Mouse (Mus musculus): ENCODE measurements around the gene Ppp6r3. TPM values are rescaled to one million over a fixed set of nuclear protein-coding genes. Genes with fewer than 3 reads are reported as not detected.
A peak's percentile ranks its signal among the peaks of the same experiment; 100 is the strongest.

Gene Ppp6r3
- total RNA-seq, 2 experiments from 2014 or later: 82.7 to 88.5 TPM

DNA sequence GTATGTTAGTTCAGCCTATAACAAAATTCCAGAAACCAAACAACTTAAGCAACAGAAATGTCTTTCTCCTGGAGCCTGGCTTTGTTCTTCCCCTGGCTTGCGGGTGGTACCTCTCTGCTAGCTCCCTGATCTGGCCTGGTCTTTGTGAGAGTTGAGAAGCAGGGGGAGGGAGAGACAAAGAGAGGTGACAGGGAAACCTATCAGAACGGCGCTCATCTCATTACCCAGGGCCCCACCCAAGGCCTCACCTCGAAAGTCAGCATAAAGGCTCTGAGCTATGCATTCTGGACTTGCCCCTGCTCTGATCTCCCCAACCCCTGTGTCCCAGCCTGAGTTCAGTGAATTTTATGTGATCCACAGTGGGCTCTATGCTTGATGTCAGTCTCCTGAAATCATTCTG is 140.9 kb downstream of the Ppp6r3 start:
- H3K4me3 ChIP-seq: no peak overlapping the region
- TF ChIP-seq CTCF (conservative IDR thresholded peaks at IDR 0.05): no peak
- DNase-seq (ENCODE audit: low spot score in 2 of 2): no peak
- H3K27ac ChIP-seq: no peak overlapping the region

DNA sequence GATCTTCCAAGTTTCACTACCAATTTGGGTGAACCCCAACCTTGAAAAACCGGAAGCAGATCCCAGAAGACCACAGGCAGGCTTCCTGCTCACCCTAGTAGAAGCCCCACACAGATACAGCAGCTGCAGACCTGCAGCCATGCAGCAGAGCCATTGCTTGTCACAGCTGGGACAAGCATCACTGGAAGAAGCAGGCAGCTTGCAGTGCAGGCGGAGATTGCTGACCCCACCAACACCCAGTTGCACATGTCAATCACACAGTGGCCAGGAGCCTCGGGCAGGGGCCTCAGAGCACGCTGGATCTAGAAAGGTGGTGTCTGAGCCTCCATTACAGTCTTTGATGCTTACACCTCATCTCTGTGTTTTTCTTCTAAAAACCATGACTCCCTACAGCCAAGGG is 141.4 kb downstream of the Ppp6r3 start:
- H3K4me3 ChIP-seq: no peak overlapping the region
- H3K27ac ChIP-seq: no peak overlapping the region
- no peak for DNase-seq (ENCODE audit: low spot score in 2 of 2)
- no peak for TF ChIP-seq CTCF (conservative IDR thresholded peaks at IDR 0.05)

DNA sequence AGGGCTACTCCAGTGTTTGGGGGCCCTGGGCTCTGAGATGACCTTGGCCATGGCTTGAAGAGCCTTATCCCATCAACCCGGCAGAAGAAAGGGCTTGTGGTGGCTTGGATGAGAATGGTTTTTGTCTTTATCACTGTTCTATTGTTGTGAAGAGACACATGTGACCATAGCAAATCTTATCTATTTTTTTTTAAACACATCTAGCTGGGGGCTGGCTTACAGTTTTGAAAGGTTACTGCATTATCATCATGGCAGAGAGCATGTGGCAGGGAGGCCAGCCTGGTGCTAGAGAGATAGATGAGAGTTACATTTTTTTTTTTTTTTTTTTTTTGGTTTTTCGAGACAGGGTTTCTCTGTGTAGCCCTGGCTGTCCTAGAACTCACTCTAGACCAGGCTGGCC is 143.6 kb downstream of the Ppp6r3 start:
- no peak for DNase-seq (ENCODE audit: low spot score in 2 of 2)
- Histone ChIP-seq H3K4me3 (no peak overlapping the region), H3K27ac (no peak overlapping the region)
- no peak for TF ChIP-seq CTCF (conservative IDR thresholded peaks at IDR 0.05)

DNA sequence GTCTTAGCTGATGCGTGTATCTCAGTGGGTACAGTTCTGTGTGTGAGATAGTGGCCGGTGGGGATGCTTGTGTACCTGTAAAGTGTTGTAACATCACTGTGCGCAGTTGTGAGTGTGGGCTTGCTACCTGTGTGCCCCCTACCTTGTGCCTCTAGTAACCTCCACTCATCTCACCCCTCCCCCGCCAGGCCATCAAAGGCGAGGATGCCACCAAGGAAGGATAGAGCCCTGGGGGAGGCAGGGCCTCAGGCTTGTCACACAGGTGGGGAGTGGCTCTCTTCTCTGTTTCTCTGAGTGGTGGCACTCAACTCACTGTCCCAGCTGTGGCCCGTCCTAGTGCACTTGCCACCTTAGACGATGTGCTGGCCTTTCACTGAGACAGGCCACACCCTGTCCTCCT is 144.5 kb downstream of the Ppp6r3 start:
- DNase-seq (ENCODE audit: low spot score in 2 of 2): no peak
- H3K27ac ChIP-seq: no peak overlapping the region
- H3K4me3 ChIP-seq: no peak overlapping the region
- no peak for TF ChIP-seq CTCF (conservative IDR thresholded peaks at IDR 0.05)

DNA sequence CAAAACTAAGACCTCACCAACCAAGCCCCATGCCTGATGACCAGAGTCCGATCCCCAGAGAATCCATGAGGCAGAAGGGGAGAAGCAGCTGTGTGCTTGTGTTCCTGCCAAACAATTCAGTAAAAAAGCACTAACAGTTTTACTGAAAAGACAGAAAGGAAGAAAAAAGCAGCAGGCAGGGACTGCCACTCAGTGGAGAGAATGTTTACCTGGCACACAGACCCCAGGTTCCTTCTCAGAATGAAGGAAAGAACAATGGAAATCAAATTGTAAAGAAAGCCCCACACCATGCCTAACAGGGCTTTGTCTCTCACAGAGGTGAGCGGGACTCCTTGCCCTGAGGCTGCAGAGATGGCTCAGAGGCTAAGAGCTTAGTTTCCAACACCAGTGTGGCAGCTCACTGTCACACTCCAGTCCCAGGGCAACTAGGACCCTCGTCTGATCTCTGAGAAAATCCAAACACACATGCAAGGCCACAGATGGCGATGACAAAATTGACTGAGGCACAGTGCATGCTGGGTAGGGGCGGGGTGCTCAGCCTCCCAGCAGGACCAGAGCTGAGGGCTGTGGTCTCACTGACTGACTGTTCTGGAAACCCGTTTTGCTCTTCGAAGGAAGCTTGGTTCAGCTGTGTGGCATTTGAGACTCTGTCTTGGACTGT is 146.3 kb downstream of the Ppp6r3 start:
- H3K4me3 ChIP-seq: no peak overlapping the region
- no peak for DNase-seq (ENCODE audit: low spot score in 2 of 2)
- no peak overlapping the region for H3K27ac ChIP-seq
- peak; percentile 58 for TF ChIP-seq CTCF (conservative IDR thresholded peaks at IDR 0.05)

DNA sequence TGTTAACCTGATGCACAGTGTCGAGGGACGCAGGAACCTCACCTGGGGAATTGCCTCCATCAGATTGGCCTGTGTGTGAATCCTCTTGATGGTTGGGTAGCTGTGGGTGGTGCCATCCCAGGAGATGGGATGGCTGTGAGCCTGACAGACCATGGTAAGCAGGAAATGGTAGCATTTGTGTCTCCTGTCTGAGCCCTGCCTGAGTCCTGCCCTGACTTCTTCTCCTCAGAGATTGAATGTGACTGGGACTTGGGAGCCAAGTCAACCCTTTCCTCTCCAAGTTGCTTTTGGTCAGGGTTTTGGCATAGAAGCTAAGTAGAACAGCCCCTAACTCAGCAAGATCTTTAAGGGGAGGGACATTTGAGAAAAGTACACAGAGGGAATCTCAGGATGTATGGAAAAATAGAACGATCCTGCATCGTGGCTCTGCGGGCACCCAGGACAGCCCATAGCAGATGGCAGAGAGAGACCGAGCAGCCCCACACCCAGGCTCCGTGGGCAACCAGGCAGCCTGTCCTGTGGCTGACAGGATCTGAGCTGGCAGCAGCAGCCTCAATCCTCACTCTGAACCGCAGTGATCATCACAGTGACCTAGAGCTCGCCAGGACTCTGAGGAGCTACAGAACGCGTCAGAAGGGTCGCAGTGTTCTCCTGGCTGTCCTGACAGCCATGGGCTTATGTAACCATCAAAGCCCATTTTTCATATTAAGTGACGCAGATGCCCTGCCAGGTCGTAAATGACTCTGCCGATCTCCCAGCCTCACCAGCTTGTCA is 147.3 kb downstream of the Ppp6r3 start:
- H3K4me3 ChIP-seq: no peak overlapping the region
- DNase-seq (ENCODE audit: low spot score in 2 of 2): no peak
- H3K27ac ChIP-seq: peak overlapping the region; percentile 48
- no peak for TF ChIP-seq CTCF (conservative IDR thresholded peaks at IDR 0.05)

DNA sequence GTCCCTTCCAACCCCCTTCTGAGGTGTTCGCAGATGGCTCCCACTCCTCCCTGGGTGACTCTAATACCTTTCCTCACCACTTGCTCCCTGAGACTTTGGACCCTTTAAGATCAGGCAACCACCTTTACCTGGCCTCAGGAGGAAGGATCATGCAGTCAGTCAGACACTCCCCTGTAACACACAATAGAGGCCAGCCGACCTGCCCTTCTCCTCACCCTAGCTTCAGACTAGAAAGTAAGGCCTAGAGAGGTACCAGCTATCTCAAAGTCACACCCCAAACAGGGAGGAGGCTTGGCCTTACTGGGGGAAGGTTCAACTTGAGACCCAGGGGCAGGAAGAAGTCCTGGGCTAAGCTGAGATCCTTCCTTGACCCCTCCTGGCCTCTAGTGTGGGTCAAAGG is 151.3 kb downstream of the Ppp6r3 start:
- H3K27ac ChIP-seq: no peak overlapping the region
- H3K4me3 ChIP-seq: no peak overlapping the region
- no peak for TF ChIP-seq CTCF (conservative IDR thresholded peaks at IDR 0.05)
- no peak for DNase-seq (ENCODE audit: low spot score in 2 of 2)

DNA sequence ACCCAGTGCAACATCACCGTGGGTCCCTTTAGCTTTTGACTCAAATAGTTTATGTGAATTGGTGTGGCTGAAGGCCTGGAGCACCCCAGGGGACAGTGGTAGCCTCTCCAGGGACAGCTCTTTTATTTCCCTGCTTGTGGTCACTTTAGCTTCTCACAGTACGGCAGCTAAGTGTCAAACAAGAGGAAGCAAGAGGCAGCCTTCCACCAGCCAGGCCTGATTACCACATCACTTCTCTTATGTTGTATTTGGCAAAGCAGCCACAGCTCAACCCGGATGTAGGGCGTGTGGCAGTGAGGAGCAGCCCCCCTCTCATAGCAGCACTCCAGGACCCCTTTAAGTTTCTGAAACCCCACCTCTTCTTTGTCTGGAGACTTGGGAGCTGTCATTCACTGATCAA is 152.6 kb downstream of the Ppp6r3 start:
- Histone ChIP-seq H3K27ac (no peak overlapping the region), H3K4me3 (no peak overlapping the region)
- DNase-seq (ENCODE audit: low spot score in 2 of 2): no peak
- no peak for TF ChIP-seq CTCF (conservative IDR thresholded peaks at IDR 0.05)

DNA sequence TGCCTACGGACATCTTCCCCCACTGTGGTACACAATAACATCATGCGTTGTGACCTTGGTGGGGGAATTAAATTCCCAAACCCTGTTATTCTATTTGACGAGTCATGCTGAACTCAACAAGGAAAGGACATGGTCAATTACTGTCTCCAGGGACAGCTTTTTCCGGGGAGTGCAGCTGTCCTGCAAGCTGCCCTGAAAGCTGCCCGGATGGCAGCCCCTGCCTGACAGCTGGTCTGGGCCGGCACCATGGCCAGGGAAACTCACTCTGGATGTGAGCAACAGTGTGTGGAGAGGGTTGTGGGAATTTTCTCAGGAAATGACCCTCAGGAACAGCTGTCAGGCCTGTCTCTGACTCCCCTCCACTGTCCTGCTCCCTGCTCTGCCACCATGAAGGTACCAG is 153.1 kb downstream of the Ppp6r3 start:
- no peak overlapping the region for H3K27ac ChIP-seq
- DNase-seq (ENCODE audit: low spot score in 2 of 2): no peak
- TF ChIP-seq CTCF (conservative IDR thresholded peaks at IDR 0.05): no peak
- H3K4me3 ChIP-seq: no peak overlapping the region

DNA sequence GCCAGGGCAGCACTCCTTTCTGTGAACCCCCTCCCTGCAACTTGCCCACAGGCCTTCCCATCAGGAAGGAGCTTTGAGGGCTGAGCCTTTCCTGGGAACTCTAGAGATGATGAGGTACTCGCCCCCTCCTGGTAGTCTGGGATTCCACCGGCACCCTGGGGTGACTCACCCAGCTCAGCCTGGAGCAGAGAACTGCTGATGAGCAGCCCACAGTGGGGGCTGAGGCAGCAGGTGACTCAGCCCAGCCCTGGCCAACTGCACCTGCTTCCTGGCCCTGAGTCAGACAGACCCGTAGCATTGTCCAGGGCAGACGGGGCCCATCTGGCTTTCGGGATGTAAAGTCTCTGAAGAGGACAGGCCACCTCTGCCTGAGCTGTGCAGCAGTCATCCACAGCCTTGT is 156.3 kb downstream of the Ppp6r3 start:
- no peak overlapping the region for H3K27ac ChIP-seq
- peak; percentile 47 for TF ChIP-seq CTCF (conservative IDR thresholded peaks at IDR 0.05)
- DNase-seq (ENCODE audit: low spot score in 2 of 2): peak; percentile 26 to 27
- H3K4me3 ChIP-seq: no peak overlapping the region

DNA sequence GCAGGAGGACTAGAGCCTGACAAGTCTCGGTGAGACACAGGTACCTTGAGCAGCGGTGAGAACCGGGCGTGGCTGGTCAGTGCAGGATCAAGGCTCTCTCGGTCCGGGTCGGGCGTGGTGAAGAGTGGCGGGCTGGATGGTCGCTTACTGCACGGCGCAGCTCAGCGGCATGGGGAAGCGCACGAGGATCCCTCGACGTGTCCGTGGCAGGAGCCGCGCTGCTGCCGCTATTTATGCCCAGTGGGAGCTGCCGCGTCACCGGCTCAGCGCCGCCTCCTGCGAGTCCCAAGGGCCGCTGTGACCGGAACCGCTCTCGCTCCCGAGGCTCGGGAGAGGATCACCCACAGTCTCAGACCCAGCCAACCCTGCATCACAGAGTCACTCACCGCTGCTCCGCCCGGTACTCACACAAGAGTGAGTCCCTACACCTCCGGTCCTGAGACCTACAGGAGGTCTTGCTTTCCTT is 161.2 kb downstream of the Ppp6r3 start, which contains the start of gene Gal:
Gal (minus strand) TSS at position 277 of the 466 bp plus-strand sequence.
- no peak for DNase-seq (ENCODE audit: low spot score in 2 of 2)
- peak within 1 kb of the TSS; percentile 26; the same call in 1 of the 2 replicates for H3K4me3 ChIP-seq
- TF ChIP-seq CTCF (conservative IDR thresholded peaks at IDR 0.05): no peak
- H3K27ac ChIP-seq: no peak within 1 kb of the TSS

DNA sequence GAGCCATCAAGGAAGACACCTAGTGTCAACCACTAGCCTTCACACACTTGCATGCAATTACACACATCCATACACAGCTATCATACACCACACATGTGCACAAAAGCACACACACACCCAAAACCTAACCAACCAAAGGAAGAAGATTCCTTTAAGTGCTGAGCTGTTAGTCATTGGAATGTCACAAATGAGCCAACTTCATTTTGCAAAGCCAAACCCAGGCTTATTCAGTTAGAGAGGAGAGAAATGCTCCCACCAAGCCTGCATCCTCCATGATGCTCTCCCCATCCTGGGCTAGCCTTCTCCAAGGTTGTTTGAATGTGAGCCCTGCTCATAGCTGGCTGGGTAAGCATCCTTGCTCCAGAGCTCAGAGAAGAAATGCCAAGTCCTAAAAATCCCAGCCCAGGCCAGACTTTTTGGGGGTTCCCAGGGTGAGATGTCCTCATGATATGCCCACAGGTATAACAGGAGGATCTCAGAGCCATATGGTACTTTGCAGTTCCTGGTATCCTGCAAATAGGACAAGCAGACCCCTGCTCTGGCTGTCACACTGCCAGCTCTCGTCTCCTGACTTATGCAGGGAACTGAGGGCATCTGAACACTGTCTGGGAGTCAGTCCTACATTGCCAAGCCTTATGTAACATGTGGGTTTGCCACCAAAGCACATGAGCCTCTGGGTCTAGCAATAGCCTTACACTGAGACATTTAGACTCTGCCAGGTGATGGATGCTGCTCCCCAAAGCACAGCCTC is 169.8 kb downstream of the Ppp6r3 start:
- Histone ChIP-seq H3K27ac (no peak overlapping the region), H3K4me3 (no peak overlapping the region)
- DNase-seq (ENCODE audit: low spot score in 2 of 2): no peak
- no peak for TF ChIP-seq CTCF (conservative IDR thresholded peaks at IDR 0.05)

Other genes starting within 250 kb of the Ppp6r3 start
- gene Tesmin, start 186.9 kb downstream of the Ppp6r3 start, total RNA-seq (2021): under 1 TPM; 0.20 to 0.33 TPM
- gene Gal, start 161.2 kb downstream of the Ppp6r3 start, total RNA-seq (2021): under 1 TPM in 1 of 2 experiments, not detected in 1; 0.79 TPM
- 10 to 100 TPM in 1 of 2 experiments, 1 to 10 TPM in 1; 9.4 to 10.0 TPM for gene Lrp5, start 110.8 kb upstream of the Ppp6r3 start, total RNA-seq (2021)
- 10 to 100 TPM; 23.3 to 27.2 TPM for gene 1810055G02Rik, start 132.5 kb upstream of the Ppp6r3 start, total RNA-seq (2021)
- 10 to 100 TPM; 53.9 to 57.7 TPM for gene Kmt5b, start 191.7 kb upstream of the Ppp6r3 start, total RNA-seq (2021)